Mouse (Mus musculus) heart, embryonic 14.5 days (tissue): ENCODE measurements around the gene Fabp1. TPM values are rescaled to one million over a fixed set of nuclear protein-coding genes. Genes with fewer than 3 reads are reported as not detected.

ENCODE experiments used
- ATAC-seq: fragments of 200-750 bp; cut with Nextera tagmentation; 2 replicates; pipeline ENCODE4 v1.8.0; 2017; ENCODE audit warnings: low read depth, moderate TSS enrichment; ENCODE audit not compliant: insufficient number of reproducible peaks, insufficient read depth, low FRiP score
- H3K27ac ChIP-seq, 2 experiments: fragments of 200-500 bp in 1 of 2; fragments of 300-500 bp in 1 of 2; sonication (generic) in 1 of 2; replicated peaks in 1 of 2; 2 replicates each; pipeline ENCODE4 v1.5.1; 2012 to 2014; ENCODE audit warnings: low read depth in 2 of 2, low read length in 2 of 2, control low read depth in 1 of 2, mild to moderate bottlenecking in 1 of 2, mixed read lengths in 1 of 2; ENCODE audit not compliant: control insufficient read depth in 1 of 2, insufficient read depth in 1 of 2
- H3K27me3 ChIP-seq: fragments of 300-500 bp; sonication (generic); 2 replicates; pipeline ENCODE4 v1.6.1; 2014; ENCODE audit warnings: mild to moderate bottlenecking, low read length, control low read depth; ENCODE audit not compliant: control insufficient read depth, insufficient read depth
- H3K36me3 ChIP-seq: fragments of 300-500 bp; sonication (generic); 2 replicates; pipeline ENCODE4 v1.6.1; 2014; ENCODE audit warnings: mild to moderate bottlenecking, control low read depth, low read length, mixed read lengths; ENCODE audit not compliant: control insufficient read depth, insufficient read depth
- H3K4me1 ChIP-seq, 2 experiments: fragments of 200-500 bp in 1 of 2; fragments of 300-500 bp in 1 of 2; sonication (generic) in 1 of 2; 2 replicates each; pipeline ENCODE4 v1.6.1; 2012 to 2014; ENCODE audit warnings: low read length in 2 of 2, control low read depth in 1 of 2, mixed read lengths in 1 of 2; ENCODE audit not compliant: control insufficient read depth in 2 of 2, insufficient read depth in 2 of 2
- H3K4me2 ChIP-seq: fragments of 300-500 bp; sonication (generic); 2 replicates; pipeline ENCODE4 v1.6.1; 2014; ENCODE audit warnings: mild to moderate bottlenecking, low read length
- H3K4me3 ChIP-seq, 2 experiments: fragments of 200-500 bp in 1 of 2; fragments of 300-500 bp in 1 of 2; sonication (generic) in 1 of 2; 2 replicates each; pipeline ENCODE4 v1.5.1; 2012 to 2014; ENCODE audit warnings: low read length in 2 of 2, mild to moderate bottlenecking in 2 of 2, control low read depth in 1 of 2, low read depth in 1 of 2, moderate library complexity in 1 of 2; ENCODE audit not compliant: control insufficient read depth in 1 of 2, insufficient read depth in 1 of 2
- H3K9ac ChIP-seq: fragments of 300-500 bp; sonication (generic); 2 replicates; pipeline ENCODE4 v1.6.1; 2014; ENCODE audit warnings: mild to moderate bottlenecking, low read length
- H3K9me3 ChIP-seq: fragments of 300-500 bp; sonication (generic); 2 replicates; pipeline ENCODE4 v1.6.1; 2016; ENCODE audit warnings: low read length, control low read depth; ENCODE audit not compliant: control insufficient read depth
- WGBS: fragments of 180-500 bp; shearing (Covaris S2); extraction: QIAGEN DNeasy Blood & Tissue Kit; methylation state at CpG from one replicate; pipeline ENCODE4 v1.1.7; 2014; 5-methylcytosine and 5-hydroxymethylcytosine counted together
- polyA plus RNA-seq: library from polyadenylated mRNA; unstranded; fragments of >200 nt; fragmentation: Nextera tagmentation; extraction: Ambion mirVana; gene quantifications from 2 replicates; pipeline ENCODE4 v1.2.1, GENCODE M21; 2014

Gene Fabp1
- polyA plus RNA-seq: not detected in 2 replicates

GRCm38 (mm10) chr6:71199612-71200011 lies at the start of gene Fabp1:
TSS of gene Fabp1 (plus strand) at chr6:71199827.
- Histone ChIP-seq H3K9ac (no peak within 1 kb of the TSS), H3K27me3 (no peaks in the 10 kb centered on the region), H3K4me2 (no peak within 1 kb of the TSS), H3K27ac (no peak within 1 kb of the TSS), H3K9me3 (no peaks in the 10 kb centered on the region), H3K4me1 (peaks cover 9 to 11% of the 10 kb centered on the region in 2 experiments; a peak in 3 of 4 replicates), H3K4me3 (no peak within 1 kb of the TSS), H3K36me3 (no peaks in the 10 kb centered on the region)
- no peak for ATAC-seq
- 86% methylated on average over 4 of the region's 4 CpGs for WGBS

- no peaks in the 10 kb centered on the region for H3K27me3 ChIP-seq
- H3K36me3 ChIP-seq: no peaks in the 10 kb centered on the region
- H3K4me3 ChIP-seq: no peak overlapping the region
- H3K9me3 ChIP-seq: no peaks in the 10 kb centered on the region
- 33% methylated on average over 10 of the region's 10 CpGs for WGBS
- H3K4me1 ChIP-seq: no peaks in the 10 kb centered on the region
- H3K9ac ChIP-seq: no peak overlapping the region
- no peak overlapping the region for H3K4me2 ChIP-seq
- ATAC-seq: no peak
- H3K27ac ChIP-seq: no peak overlapping the region
Measured at GRCm38 (mm10) chr6:71151098-71151497, 48.5 kb upstream of the Fabp1 start.

- Histone ChIP-seq H3K9me3 (no peaks in the 10 kb centered on the region), H3K27ac (no peak overlapping the region), H3K9ac (no peak overlapping the region), H3K27me3 (no peaks in the 10 kb centered on the region), H3K4me1 (no peaks in the 10 kb centered on the region), H3K36me3 (no peaks in the 10 kb centered on the region), H3K4me2 (no peak overlapping the region), H3K4me3 (no peak overlapping the region)
- no peak for ATAC-seq
- 77% methylated on average over 4 of the region's 4 CpGs for WGBS
Measured at GRCm38 (mm10) chr6:71153486-71153885, 46.1 kb upstream of the Fabp1 start.

GRCm38 (mm10) chr6:71154861-71155260 lies 44.8 kb upstream of the Fabp1 start:
- no peak overlapping the region for H3K9ac ChIP-seq
- H3K4me1 ChIP-seq: no peaks in the 10 kb centered on the region
- H3K27me3 ChIP-seq: no peaks in the 10 kb centered on the region
- 63% methylated on average over 6 of the region's 6 CpGs for WGBS
- H3K4me3 ChIP-seq: no peak overlapping the region
- H3K36me3 ChIP-seq: no peaks in the 10 kb centered on the region
- no peak overlapping the region for H3K4me2 ChIP-seq
- H3K27ac ChIP-seq: no peak overlapping the region
- no peak for ATAC-seq
- no peaks in the 10 kb centered on the region for H3K9me3 ChIP-seq

- no peaks in the 10 kb centered on the region for H3K36me3 ChIP-seq
- no peak overlapping the region for H3K4me2 ChIP-seq
- H3K9me3 ChIP-seq: no peaks in the 10 kb centered on the region
- H3K27ac ChIP-seq: no peak overlapping the region
- ATAC-seq: no peak
- H3K27me3 ChIP-seq: no peaks in the 10 kb centered on the region
- no peak overlapping the region for H3K4me3 ChIP-seq
- no peak overlapping the region for H3K9ac ChIP-seq
- H3K4me1 ChIP-seq: no peaks in the 10 kb centered on the region
- WGBS: 77% methylated on average over 5 of the region's 5 CpGs
Measured at GRCm38 (mm10) chr6:71156674-71157326, 42.8 kb upstream of the Fabp1 start.

- no peaks in the 10 kb centered on the region for H3K36me3 ChIP-seq
- H3K9me3 ChIP-seq: no peaks in the 10 kb centered on the region
- H3K27me3 ChIP-seq: no peaks in the 10 kb centered on the region
- H3K9ac ChIP-seq: no peak overlapping the region
- H3K4me2 ChIP-seq: no peak overlapping the region
- no peak for ATAC-seq
- H3K4me1 ChIP-seq: peaks cover 0 to 3% of the 10 kb centered on the region in 2 experiments; a peak in 1 of 4 replicates
- H3K27ac ChIP-seq: no peak overlapping the region
- WGBS: 76% methylated on average over 7 of the region's 7 CpGs
- H3K4me3 ChIP-seq: no peak overlapping the region
Measured at GRCm38 (mm10) chr6:71161290-71161689, 38.3 kb upstream of the Fabp1 start.

- H3K4me2 ChIP-seq: no peak overlapping the region
- H3K4me1 ChIP-seq: peaks cover 0 to 3% of the 10 kb centered on the region in 2 experiments; a peak in 1 of 4 replicates
- ATAC-seq: no peak
- no peaks in the 10 kb centered on the region for H3K36me3 ChIP-seq
- H3K27ac ChIP-seq: no peak overlapping the region
- WGBS: 40% methylated on average over 4 of the region's 4 CpGs
- no peaks in the 10 kb centered on the region for H3K27me3 ChIP-seq
- no peaks in the 10 kb centered on the region for H3K9me3 ChIP-seq
- H3K4me3 ChIP-seq: no peak overlapping the region
- H3K9ac ChIP-seq: no peak overlapping the region
Measured at GRCm38 (mm10) chr6:71162269-71162668, 37.4 kb upstream of the Fabp1 start.

GRCm38 (mm10) chr6:71164394-71164793 lies 35.2 kb upstream of the Fabp1 start:
- no peak overlapping the region for H3K27ac ChIP-seq
- WGBS: 29% methylated on average over 6 of the region's 6 CpGs
- no peak for ATAC-seq
- peaks cover 0 to 3% of the 10 kb centered on the region in 2 experiments; a peak in 1 of 4 replicates for H3K4me1 ChIP-seq
- no peak overlapping the region for H3K4me2 ChIP-seq
- no peak overlapping the region for H3K4me3 ChIP-seq
- H3K9me3 ChIP-seq: no peaks in the 10 kb centered on the region
- H3K9ac ChIP-seq: no peak overlapping the region
- no peaks in the 10 kb centered on the region for H3K36me3 ChIP-seq
- no peaks in the 10 kb centered on the region for H3K27me3 ChIP-seq
